Mouse (Mus musculus): ENCODE data around the gene Ccdc38.

GRCm38 (mm10) chr10:93594022-93594482 is 53.6 kb downstream of the Ccdc38 start:
- TF ChIP-seq FLI1 (IDR thresholded peaks at IDR 0.05; ENCODE audit: low read length) (no peak), GATA1 (IDR thresholded peaks at IDR 0.05; ENCODE audit: borderline replicate concordance, low read length) (no peak)

Measured in megakaryocyte, embryonic 14.5 days (primary cell).